22 mouse cellular contexts compared by ENCODE assay signal in the genomic region with DNA sequence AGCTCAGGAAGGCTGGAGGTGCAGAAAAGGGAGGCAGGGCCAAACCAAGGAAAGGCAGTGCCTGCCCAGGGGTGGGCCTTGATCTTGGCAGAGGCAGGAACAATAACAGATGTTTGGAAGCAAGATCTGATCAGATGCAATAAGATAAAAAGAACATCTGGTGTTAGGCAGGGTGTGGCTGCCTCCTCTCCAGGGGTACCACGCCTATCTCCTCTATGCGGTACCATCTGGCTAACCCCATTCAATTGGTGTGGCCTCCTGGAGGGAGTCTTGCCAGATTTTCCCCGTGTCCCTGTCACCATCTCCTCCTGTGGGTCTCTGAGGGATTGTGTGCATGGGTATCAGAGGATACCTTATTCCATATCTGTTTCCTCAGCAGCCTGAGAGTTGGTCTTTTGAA. TPM values are rescaled to one million over a fixed set of nuclear protein-coding genes. Genes with fewer than 3 reads are reported as not detected.
"Had no signal": no experiment of that assay in that cellular context is flagged by ENCODE, and none has a peak within 500 bp of the region (broad histone marks: within the 10 kb centered on the region; RNA-seq: fewer than 3 reads in every experiment).

No protein-coding gene starts in this region.

- DNase-seq: kidney, adult 2 months; kidney, postnatal 10 days; kidney, postnatal 36 days; layer of hippocampus, postnatal 36 days; liver, embryonic 13.5 days; lung, adult 2 months; lung, postnatal 14 days; lung, postnatal 4 days; retina, postnatal 1 day; right cerebral cortex, postnatal 25 days; thymus, adult 18-20 months; thymus, postnatal 25 days had no signal

- H3K27ac ChIP-seq: kidney, embryonic 15.5 days; left cerebral cortex, adult 2 months; liver, embryonic 13.5 days; midbrain, embryonic 10.5 days; midbrain, embryonic 13.5 days; neural tube, embryonic 13.5 days had no signal

- H3K36me3 ChIP-seq: kidney, embryonic 15.5 days; liver, embryonic 13.5 days; midbrain, embryonic 10.5 days; midbrain, embryonic 13.5 days; neural tube, embryonic 13.5 days had no signal

- H3K4me1 ChIP-seq: kidney, embryonic 15.5 days; liver, embryonic 13.5 days; neural tube, embryonic 13.5 days had no signal

- H3K27me3 ChIP-seq: kidney, embryonic 15.5 days; liver, embryonic 13.5 days; midbrain, embryonic 13.5 days; neural tube, embryonic 13.5 days had no signal

- H3K9me3 ChIP-seq: kidney, embryonic 15.5 days; liver, embryonic 13.5 days; midbrain, embryonic 10.5 days; midbrain, embryonic 13.5 days; neural tube, embryonic 13.5 days had no signal

- H3K4me3 ChIP-seq: kidney, embryonic 15.5 days; left cerebral cortex, adult 2 months; liver, embryonic 13.5 days; midbrain, embryonic 10.5 days; midbrain, embryonic 13.5 days; myocyte; neural tube, embryonic 13.5 days had no signal

- H3K4me2 ChIP-seq: kidney, embryonic 15.5 days; liver, embryonic 13.5 days; midbrain, embryonic 13.5 days; neural tube, embryonic 13.5 days had no signal

- H3K9ac ChIP-seq: kidney, embryonic 15.5 days; liver, embryonic 13.5 days; midbrain, embryonic 13.5 days; neural tube, embryonic 13.5 days had no signal

- ATAC-seq: midbrain, embryonic 13.5 days; midbrain, embryonic 16.5 days had no signal

RNA-seq across cellular contexts. Expression of a gene that starts 12.7 kb away (rescaled TPM):
- total RNA-seq: liver, adult 2 months; monocyte, adult 5-6 weeks; neutrophil, adult 5-6 weeks had no signal
- polyA plus RNA-seq: liver, adult 2 months; myocyte had no signal
